Mouse (Mus musculus) retina, adult 2 months (tissue): ENCODE measurements at regions not wholly inside any gene's neighbourhood (a gene's known extent, or its start where the extent isn't known, plus 50 kb on each side); places are given as distances from the start of the nearest gene placed in this dataset.

Source experiments
- DNase-seq: peaks from one replicate; pipeline ENCODE4 v3.0.0-alpha.2; 2012; ENCODE audit warnings: low read depth, low spot score

- DNase-seq: no peak
These were observed 118.8 kb upstream of the Ccdc54 start for GRCm38 (mm10) chr16:50709727-50710126.

GRCm38 (mm10) chr16:50707906-50708305 is 117.0 kb upstream of the Ccdc54 start:
- DNase-seq: no peak

DNA sequence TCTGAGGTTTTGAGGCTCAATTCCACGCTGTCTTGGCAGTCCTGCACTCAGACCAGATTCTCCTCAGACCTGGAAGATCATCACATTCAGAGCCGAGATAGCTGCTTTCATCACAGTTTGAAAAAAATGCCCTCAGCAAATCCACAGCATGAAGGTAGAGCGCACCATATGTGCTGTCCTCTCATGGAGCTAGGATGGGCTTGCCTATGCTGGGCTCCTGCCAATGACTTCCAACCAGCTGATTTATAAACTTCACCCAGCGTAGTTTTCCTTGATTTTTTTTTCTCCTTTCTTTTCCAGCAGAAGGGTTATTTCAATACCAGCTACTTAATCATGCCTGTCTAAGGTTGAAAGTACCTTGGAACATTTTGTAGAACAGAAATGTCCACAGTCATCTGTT is 115.0 kb upstream of the Ccdc54 start:
- no peak for DNase-seq

DNA sequence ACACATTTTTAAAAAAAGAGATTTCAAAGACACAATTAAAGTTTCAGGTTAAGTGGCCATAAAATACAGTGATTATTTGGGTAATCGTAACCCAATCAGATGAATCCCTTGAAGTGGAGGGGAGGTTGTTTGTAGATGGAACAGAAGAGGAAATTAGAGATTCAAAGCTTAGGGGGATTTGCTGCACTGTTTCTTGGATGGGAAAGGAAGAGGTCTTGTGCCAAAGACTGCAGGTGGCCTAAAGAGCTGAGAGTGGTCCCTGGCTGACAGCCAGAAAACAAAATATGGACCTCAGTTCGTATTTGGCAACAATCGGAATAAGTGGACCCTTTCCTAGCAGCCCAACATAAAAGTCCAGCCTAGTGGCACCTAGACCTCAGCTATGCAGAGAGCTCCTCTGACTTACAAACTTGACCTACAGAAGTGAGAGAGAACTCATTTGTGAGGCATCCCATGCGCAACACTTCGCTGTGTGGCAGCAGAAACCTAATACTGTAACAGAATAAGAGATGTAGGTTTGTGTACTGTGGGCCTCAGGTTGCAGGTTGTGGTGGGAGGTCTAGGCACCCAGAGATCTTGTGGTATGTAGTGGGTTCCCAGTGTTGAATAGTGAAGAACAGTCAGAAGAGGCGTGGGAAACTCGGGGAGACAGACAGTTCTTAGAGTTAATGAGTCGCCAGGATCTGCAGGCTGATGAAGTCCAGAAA is 110.0 kb upstream of the Ccdc54 start:
- DNase-seq: no peak

GRCm38 (mm10) chr16:50700123-50700522 is 109.2 kb upstream of the Ccdc54 start:
- no peak for DNase-seq

DNA sequence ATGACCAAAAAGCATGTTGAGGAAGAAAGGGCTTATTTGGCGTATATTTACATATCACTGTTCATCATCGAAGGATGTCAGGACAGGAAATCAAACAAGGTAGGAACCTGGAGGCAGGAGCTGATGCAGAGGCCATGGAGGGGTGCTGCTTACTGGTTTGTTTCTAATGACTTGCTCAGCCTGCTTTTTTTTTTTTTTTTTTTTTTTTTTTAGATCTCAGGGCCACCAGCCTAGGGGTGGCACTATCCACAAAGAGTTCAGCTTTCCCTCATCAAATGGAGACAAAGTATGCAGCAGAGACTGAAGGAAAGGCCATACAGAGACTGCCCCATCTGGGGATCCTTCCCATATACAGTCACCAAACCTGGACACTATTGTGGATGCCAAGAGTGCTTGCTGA is 106.8 kb upstream of the Ccdc54 start:
- no peak for DNase-seq

DNA sequence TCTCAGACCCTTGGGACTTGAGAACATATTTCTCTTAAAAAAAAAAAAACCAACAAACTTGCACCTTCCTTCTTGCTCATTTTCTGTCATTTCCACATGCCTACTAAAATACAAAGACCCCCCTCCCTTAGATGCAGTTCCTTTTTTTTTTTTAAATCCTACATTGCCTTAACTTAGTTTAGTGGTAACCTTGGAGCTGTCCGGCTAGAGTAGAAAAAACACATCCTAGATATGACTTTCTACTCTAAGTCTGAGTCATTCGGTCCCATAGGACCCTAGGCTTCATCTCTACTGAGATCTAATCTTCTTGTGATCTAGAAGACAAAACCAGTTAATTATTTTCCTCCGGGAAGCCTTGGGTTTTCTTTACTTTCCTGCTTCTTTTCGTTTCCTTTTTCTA is 105.1 kb upstream of the Ccdc54 start:
- no peak for DNase-seq

DNA sequence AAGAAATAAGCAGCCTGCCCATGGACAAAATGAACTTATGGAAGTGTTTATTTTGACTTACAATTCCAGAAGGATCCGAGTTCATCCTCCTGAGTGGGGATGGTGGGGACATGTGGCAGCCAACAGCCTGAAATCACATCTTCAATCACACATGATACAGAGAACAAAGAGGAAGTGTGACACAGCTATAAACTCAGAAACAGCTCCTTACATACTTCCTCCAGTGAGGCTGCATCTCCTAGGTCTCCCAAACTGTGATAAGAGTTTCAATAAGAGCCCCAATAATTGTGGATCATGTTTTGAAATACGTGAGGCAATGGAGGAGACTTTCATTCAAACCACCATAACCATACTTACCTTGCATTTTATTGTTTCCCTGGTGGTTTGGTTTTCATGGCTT is 103.1 kb upstream of the Ccdc54 start:
- DNase-seq: no peak

DNA sequence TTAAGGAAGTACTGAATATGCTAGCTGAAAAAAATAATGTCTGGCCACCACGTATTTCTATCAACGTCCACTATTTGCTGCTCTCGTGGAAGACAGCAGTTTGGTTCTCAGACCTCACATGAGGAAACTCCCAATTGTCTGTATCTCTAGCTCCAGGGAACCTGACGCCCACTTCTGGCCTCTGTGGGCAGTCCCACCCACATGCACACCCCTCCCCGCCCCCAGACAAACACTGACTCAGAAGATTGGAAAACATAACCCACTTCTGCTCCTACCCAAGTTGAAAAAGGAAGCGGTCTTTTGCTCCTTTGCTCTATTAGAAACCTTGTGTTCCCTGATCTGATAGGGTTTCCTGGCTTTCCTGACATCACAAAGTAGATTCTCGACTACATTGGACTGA is 99.9 kb upstream of the Ccdc54 start:
- no peak for DNase-seq

GRCm38 (mm10) chr16:50689525-50689924 is 98.6 kb upstream of the Ccdc54 start:
- no peak for DNase-seq

DNA sequence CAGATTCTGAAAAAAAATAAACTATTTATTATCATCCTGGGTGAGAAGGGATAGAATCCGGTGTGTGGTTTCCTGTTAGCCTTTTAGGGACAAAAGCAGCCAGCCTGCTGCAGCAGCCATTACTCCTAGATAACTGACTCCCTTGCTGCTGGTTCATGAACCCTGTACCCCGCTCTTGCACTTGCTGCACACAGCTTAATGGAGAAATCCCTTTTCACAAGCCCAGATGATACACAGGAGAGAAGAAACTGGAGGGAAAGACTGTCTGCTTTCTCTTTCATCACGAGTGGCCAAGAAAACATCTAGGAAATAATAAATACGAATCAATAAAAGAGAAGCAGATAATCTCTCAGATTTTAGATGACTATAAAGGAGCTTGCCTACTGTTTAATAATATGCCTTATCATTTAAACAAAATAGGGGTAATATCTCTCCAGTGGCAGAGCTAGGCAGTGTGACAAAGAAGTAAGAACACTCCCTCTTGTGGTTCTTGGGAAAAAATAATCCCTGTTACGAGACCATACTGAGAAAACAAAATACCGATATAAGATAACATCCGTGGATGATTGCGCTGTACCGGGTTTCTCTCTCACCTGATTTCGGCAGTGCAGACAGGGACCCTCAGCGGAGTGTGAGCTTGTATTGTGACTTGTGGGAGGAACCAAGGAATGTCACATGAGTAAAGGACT is 98.0 kb upstream of the Ccdc54 start:
- no peak for DNase-seq

DNA sequence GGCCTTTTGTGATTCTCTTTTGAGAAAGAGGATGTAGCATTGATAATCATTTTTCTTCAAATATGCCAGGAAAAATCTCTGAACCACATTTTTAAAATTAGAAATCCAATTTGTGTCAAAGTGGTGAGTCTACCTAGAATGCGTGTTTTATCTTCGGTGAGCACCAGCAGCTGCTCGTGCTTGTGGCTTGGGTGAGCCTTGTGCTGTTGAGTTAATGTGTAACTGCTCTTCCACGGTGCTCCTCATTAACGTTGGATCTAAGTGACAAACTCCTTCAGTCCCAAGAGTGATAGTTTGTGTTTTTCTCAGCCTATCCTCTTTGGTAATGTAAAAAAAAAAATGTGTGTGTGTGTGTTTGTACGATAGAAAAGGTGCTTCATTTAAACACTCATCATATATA is 88.7 kb upstream of the Ccdc54 start:
- DNase-seq: no peak

- no peak for DNase-seq
These were observed 82.4 kb upstream of the Ccdc54 start for GRCm38 (mm10) chr16:50673339-50673738.

DNA sequence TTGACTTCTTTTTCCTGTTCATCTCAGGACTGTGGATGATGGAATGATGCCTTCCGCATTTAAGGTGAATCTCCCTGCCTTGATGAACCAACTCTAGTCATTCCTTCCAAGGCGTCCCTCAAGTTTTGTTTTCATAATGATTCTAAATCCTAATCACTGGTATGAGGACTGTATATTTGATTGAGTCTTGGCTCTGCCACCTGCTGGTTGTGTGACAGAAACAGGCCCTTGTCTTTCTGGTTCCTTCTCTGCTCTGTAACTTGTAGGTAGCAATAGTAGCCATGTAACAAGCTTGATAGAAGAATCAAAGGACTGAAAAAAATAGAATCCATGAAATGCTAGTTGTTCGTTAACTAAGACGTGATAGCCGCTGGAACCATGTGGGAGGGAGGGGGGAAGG is 81.8 kb upstream of the Ccdc54 start:
- DNase-seq: no peak

DNA sequence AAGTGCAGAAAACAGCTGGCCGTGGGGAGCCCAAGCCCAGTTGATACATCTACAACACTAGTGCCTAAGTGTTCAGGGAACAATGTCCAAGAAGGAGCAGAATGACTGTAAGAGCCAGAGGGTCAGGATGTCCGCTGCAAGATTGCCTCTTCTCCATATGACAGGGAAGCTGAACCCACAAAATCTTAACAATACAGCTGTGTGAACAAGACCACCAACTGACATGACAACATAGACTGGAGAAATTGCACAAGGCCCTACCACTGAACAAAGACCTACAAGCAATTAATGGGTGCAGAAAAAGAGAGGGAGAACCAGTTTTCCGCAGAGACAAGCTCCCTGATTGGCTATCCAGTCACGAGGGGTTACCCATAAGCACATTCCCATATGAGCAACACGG is 80.2 kb upstream of the Ccdc54 start:
- no peak for DNase-seq

DNA sequence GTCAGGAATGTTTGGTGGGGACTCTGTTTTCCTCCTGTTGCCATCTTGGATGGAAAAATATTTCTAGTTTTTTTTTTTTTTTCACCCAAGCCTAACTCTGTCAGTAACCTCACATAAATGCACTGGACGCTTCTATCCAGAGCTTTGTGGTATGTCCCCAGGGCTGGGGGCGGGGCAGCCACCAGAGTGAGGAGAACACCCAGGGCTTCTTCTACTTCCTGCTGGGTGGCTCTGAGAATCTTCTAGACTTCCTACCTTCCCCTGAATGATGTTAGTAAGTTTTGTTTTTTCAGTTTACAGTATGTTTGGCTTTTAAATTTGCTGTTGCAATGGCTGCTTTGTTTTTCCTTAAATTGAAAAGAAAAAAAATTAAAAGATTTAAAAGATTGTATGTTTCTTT is 73.3 kb upstream of the Ccdc54 start:
- no peak for DNase-seq
